Mouse (Mus musculus) testis, adult 2 months (tissue): ENCODE results near the gene Gnat1.

Source experiments
- CTCF ChIP-seq: fragments of 200-500 bp; IDR thresholded peaks from 2 replicates; pipeline ENCODE4 v1.5.1; 2012; ENCODE audit warnings: low read depth, mild to moderate bottlenecking, inconsistent platforms, low read length, moderate library complexity; ENCODE audit not compliant: control insufficient read depth, insufficient read depth, insufficient replicate concordance
- POLR2A ChIP-seq: fragments of 200-500 bp; IDR thresholded peaks from 2 replicates; pipeline ENCODE4 v1.6.1; 2012; ENCODE audit warnings: low read depth, mild to moderate bottlenecking, inconsistent platforms, low read length, moderate library complexity; ENCODE audit not compliant: control insufficient read depth

- no peak for TF ChIP-seq CTCF
- no peak for TF ChIP-seq POLR2A
Observed at GRCm38 (mm10) chr9:107703337-107704122, 24.0 kb upstream of the Gnat1 start.
